ENCODE assay signal across 8 mouse cellular contexts in genomic region chr11:118423266-118423971, GRCm38 (mm10). TPM values are rescaled to one million over a fixed set of nuclear protein-coding genes. Genes with fewer than 3 reads are reported as not detected.
DNase-seq lines count a peak whose midpoint lies in the region; ATAC-seq and TF ChIP-seq lines count a peak whose summit lies in the region.

No protein-coding gene starts in this region.

- TF ChIP-seq CTCF in G1E (IDR thresholded peaks at IDR 0.05; ENCODE audit: low read depth, low read length), result peak; percentile 41; the same call in 1 of the 2 replicates
- peak; percentile 93 for TF ChIP-seq CTCF in lung, postnatal 0 days (IDR thresholded peaks at IDR 0.05)

- no peak for DNase-seq in G1E (ENCODE audit: low spot score)
- DNase-seq in cerebellum, adult 11-12 months, result peak; percentile 78
- peak; percentile 82 for DNase-seq in forelimb bud, embryonic 11.5 days (ENCODE audit: low read depth, low spot score)
- peak; percentile 84 for DNase-seq in hindbrain, embryonic 10.5 days (ENCODE audit: low spot score)
- DNase-seq in layer of hippocampus, postnatal 10 days (ENCODE audit: low spot score in 2 of 2), result peak; percentile 87
- peak; percentile 91 for DNase-seq in lung, postnatal 0 days (ENCODE audit: low spot score)
- peak; percentile 77 for DNase-seq in retina, postnatal 7 days (ENCODE audit: low read depth, low spot score)
- peak; percentile 75 for DNase-seq in urinary bladder, postnatal 25 days (ENCODE audit: low spot score)

- peak overlapping the region; percentile 44 for H3K4me2 ChIP-seq in lung, postnatal 0 days (replicated peaks; ENCODE audit: low read depth, low read length)

- WGBS in hindbrain, embryonic 10.5 days, result 8% methylated on average over 18 of the region's 18 CpGs
- 1% methylated on average over 18 of the region's 18 CpGs for WGBS in lung, postnatal 0 days

- H3K4me3 ChIP-seq in G1E (ENCODE audit: low read depth, low read length), result no peak overlapping the region
- H3K4me3 ChIP-seq in hindbrain, embryonic 10.5 days, result peak overlapping the region; percentile 26
- H3K4me3 ChIP-seq in lung, postnatal 0 days (ENCODE audit: low read depth, low read length), result no peak overlapping the region

- no peak for TF ChIP-seq EP300 in lung, postnatal 0 days (IDR thresholded peaks at IDR 0.05)

- no peak overlapping the region for H3K9ac ChIP-seq in lung, postnatal 0 days (replicated peaks; ENCODE audit: low read depth)

- H3K4me1 ChIP-seq in G1E (ENCODE audit: insufficient read depth, low read depth, low read length), result peaks cover 20% of the 10 kb centered on the region
- H3K4me1 ChIP-seq in hindbrain, embryonic 10.5 days (replicated peaks), result peaks cover 54% of the 10 kb centered on the region
- H3K4me1 ChIP-seq in lung, postnatal 0 days (ENCODE audit: insufficient read depth, low read depth, low read length), result peaks cover 11% of the 10 kb centered on the region

- no peaks in the 10 kb centered on the region for H3K9me3 ChIP-seq in G1E (replicated peaks)
- no peaks in the 10 kb centered on the region for H3K9me3 ChIP-seq in hindbrain, embryonic 10.5 days
- no peaks in the 10 kb centered on the region for H3K9me3 ChIP-seq in lung, postnatal 0 days (ENCODE audit: low read length)

- ATAC-seq in G1E (ENCODE audit: extremely low read depth, insufficient number of reproducible peaks, low FRiP score, poor library complexity, severe bottlenecking), result no peak
- peak; percentile 13; the same call in 1 of the 2 replicates for ATAC-seq in lung, postnatal 0 days

- H3K27me3 ChIP-seq in G1E (ENCODE audit: insufficient read depth, low read length), result peaks cover 10% of the 10 kb centered on the region
- peaks cover 20% of the 10 kb centered on the region for H3K27me3 ChIP-seq in hindbrain, embryonic 10.5 days (ENCODE audit: insufficient read depth, poor library complexity, severe bottlenecking)
- no peaks in the 10 kb centered on the region for H3K27me3 ChIP-seq in lung, postnatal 0 days (replicated peaks; ENCODE audit: insufficient read depth, low read length)

- no peaks in the 10 kb centered on the region for H3K36me3 ChIP-seq in G1E (replicated peaks)
- no peaks in the 10 kb centered on the region for H3K36me3 ChIP-seq in hindbrain, embryonic 10.5 days
- no peaks in the 10 kb centered on the region for H3K36me3 ChIP-seq in lung, postnatal 0 days (ENCODE audit: insufficient read depth, low read length)

- no peak overlapping the region; the same call in 1 of the 2 replicates for H3K27ac ChIP-seq in hindbrain, embryonic 10.5 days
- peak overlapping the region; percentile 3; the same call in 1 of the 2 replicates for H3K27ac ChIP-seq in lung, postnatal 0 days (ENCODE audit: low read length)

RNA-seq across cellular contexts. Expression of gene Cant1, which starts 4.5 kb away (rescaled TPM):
- total RNA-seq in G1E (2014; fragmentation: Nextera tagmentation) (16.4 and 16.5 TPM in 2 replicates), G1E (2017) (14.9 and 16.4 TPM in 2 replicates)
- 47.2 and 64.3 TPM in 2 replicates for polyA plus RNA-seq in G1E (2012)
- 23.7 and 31.1 TPM in 2 replicates for polyA plus RNA-seq in hindbrain, embryonic 10.5 days (2016; fragmentation: Nextera tagmentation; extraction: Ambion mirVana)
- 10 to 100 TPM; 37.9 to 39.6 TPM for total RNA-seq in layer of hippocampus, postnatal 10 days (2021)
- 21.3 and 22.5 TPM in 2 replicates for polyA plus RNA-seq in lung, postnatal 0 days (2015; fragmentation: Nextera tagmentation; extraction: Ambion mirVana)

RNA-seq across cellular contexts. Expression of gene C1qtnf1, which starts 4.6 kb away (rescaled TPM):
- total RNA-seq in G1E (2014; fragmentation: Nextera tagmentation), result not detected in 2 replicates
- total RNA-seq in G1E (2017), result 0.11 TPM in 1 of 2 replicates, not detected in the other
- not detected in 2 replicates for polyA plus RNA-seq in G1E (2012)
- 1.8 and 2.0 TPM in 2 replicates for polyA plus RNA-seq in hindbrain, embryonic 10.5 days (2016; fragmentation: Nextera tagmentation; extraction: Ambion mirVana)
- total RNA-seq in layer of hippocampus, postnatal 10 days (2021), result 1 to 10 TPM; 4.2 to 4.9 TPM
- polyA plus RNA-seq in lung, postnatal 0 days (2015; fragmentation: Nextera tagmentation; extraction: Ambion mirVana), result 7.2 and 9.1 TPM in 2 replicates

RNA-seq across cellular contexts. Expression of gene Lgals3bp, which starts 21.5 kb away (rescaled TPM):
- total RNA-seq in G1E (2014; fragmentation: Nextera tagmentation) (8.1 and 8.4 TPM in 2 replicates), G1E (2017) (24.5 and 25.7 TPM in 2 replicates)
- 9.0 and 9.5 TPM in 2 replicates for polyA plus RNA-seq in G1E (2012)
- 1.8 and 2.0 TPM in 2 replicates for polyA plus RNA-seq in hindbrain, embryonic 10.5 days (2016; fragmentation: Nextera tagmentation; extraction: Ambion mirVana)
- total RNA-seq in layer of hippocampus, postnatal 10 days (2021), result 10 to 100 TPM in 1 of 2 experiments, 1 to 10 TPM in 1; 9.3 to 10.7 TPM
- 30.8 and 44.3 TPM in 2 replicates for polyA plus RNA-seq in lung, postnatal 0 days (2015; fragmentation: Nextera tagmentation; extraction: Ambion mirVana)

RNA-seq across cellular contexts. Expression of gene Engase, which starts 53.2 kb away (rescaled TPM):
- total RNA-seq in G1E (2014; fragmentation: Nextera tagmentation), result 3.8 and 4.4 TPM in 2 replicates
- total RNA-seq in G1E (2017), result 4.1 and 4.3 TPM in 2 replicates
- polyA plus RNA-seq in G1E (2012), result 25.2 and 27.9 TPM in 2 replicates
- polyA plus RNA-seq in hindbrain, embryonic 10.5 days (2016; fragmentation: Nextera tagmentation; extraction: Ambion mirVana), result 8.7 and 8.9 TPM in 2 replicates
- 10 to 100 TPM; 14.0 to 14.4 TPM for total RNA-seq in layer of hippocampus, postnatal 10 days (2021)
- 4.7 and 4.9 TPM in 2 replicates for polyA plus RNA-seq in lung, postnatal 0 days (2015; fragmentation: Nextera tagmentation; extraction: Ambion mirVana)
